Mouse (Mus musculus) embryonic fibroblast, embryonic 13.5 days (primary cell): ENCODE measurements around the gene Cops3.

Experiments used
- CTCF ChIP-seq: IDR thresholded peaks from 2 replicates; pipeline ENCODE4 v1.5.1; 2011; ENCODE audit warnings: mild to moderate bottlenecking, control low read depth, low read length, moderate library complexity, borderline replicate concordance; ENCODE audit not compliant: insufficient read depth
- POLR2A ChIP-seq: IDR thresholded peaks from 2 replicates; pipeline ENCODE4 v1.6.1; 2011; ENCODE audit warnings: low read depth, mild to moderate bottlenecking, control low read depth, low read length, moderate library complexity

GRCm38 (mm10) chr11:59852865-59853264 is 13.2 kb upstream of the Cops3 start:
- no peak for TF ChIP-seq CTCF
- TF ChIP-seq POLR2A, result no peak
